In genomic region chr13:23518295-23518603, GRCm38 (mm10) we compare ENCODE assay signal across 8 mouse cellular contexts. TPM values are rescaled to one million over a fixed set of nuclear protein-coding genes. Genes with fewer than 3 reads are reported as not detected.
A peak's percentile ranks its signal among the peaks of the same experiment; 100 is the strongest.
DNase-seq lines count a peak whose midpoint lies in the region; ATAC-seq and TF ChIP-seq lines count a peak whose summit lies in the region.

No protein-coding gene starts in this region.

- ATAC-seq in heart, embryonic 13.5 days (ENCODE audit: extremely low read depth, insufficient number of reproducible peaks, low FRiP score, low TSS enrichment) = no peak
- no peak for ATAC-seq in forebrain, embryonic 16.5 days
- ATAC-seq in liver, embryonic 15.5 days (ENCODE audit: insufficient read depth) = no peak

- DNase-seq in heart, adult 9 months (ENCODE audit: low spot score in 2 of 2) = no peak
- no peak for DNase-seq in ES-E14 (ENCODE audit: low read depth, low spot score)
- DNase-seq in natural killer cell, adult 2 months (ENCODE audit: low spot score in 2 of 2) = no peak
- no peak for DNase-seq in thymus, postnatal 36 days
- DNase-seq in ovary, adult 18-20 months (ENCODE audit: low spot score) = no peak

- H3K27me3 ChIP-seq in heart, embryonic 13.5 days (replicated peaks) = no peaks in the 10 kb centered on the region
- H3K27me3 ChIP-seq in forebrain, embryonic 16.5 days (replicated peaks; ENCODE audit: control insufficient read depth, insufficient read depth, low read length) = no peaks in the 10 kb centered on the region
- no peaks in the 10 kb centered on the region for H3K27me3 ChIP-seq in liver, embryonic 15.5 days

- H3K9me3 ChIP-seq in heart, embryonic 13.5 days = no peaks in the 10 kb centered on the region
- H3K9me3 ChIP-seq in ES-E14 (ENCODE audit: control insufficient read depth, insufficient read depth, low read depth, low read length) = no peaks in the 10 kb centered on the region
- H3K9me3 ChIP-seq in forebrain, embryonic 16.5 days (ENCODE audit: control insufficient read depth, low read length) = no peaks in the 10 kb centered on the region
- H3K9me3 ChIP-seq in liver, embryonic 15.5 days (replicated peaks) = no peaks in the 10 kb centered on the region

- WGBS in heart, embryonic 13.5 days = under 1% methylated on average over 6 of the region's 6 CpGs
- 1% methylated on average over 6 of the region's 6 CpGs for WGBS in forebrain, embryonic 16.5 days
- under 1% methylated on average over 6 of the region's 6 CpGs for WGBS in liver, embryonic 15.5 days (ENCODE audit: insufficient replicate concordance)

- H3K27ac ChIP-seq in heart, embryonic 13.5 days (replicated peaks) = peak overlapping the region; percentile 62
- no peak overlapping the region for H3K27ac ChIP-seq in ES-E14 (ENCODE audit: insufficient read depth, low read depth, low read length, poor library complexity, severe bottlenecking)
- no peak overlapping the region for H3K27ac ChIP-seq in forebrain, embryonic 16.5 days (ENCODE audit: low read length)
- H3K27ac ChIP-seq in liver, embryonic 15.5 days (replicated peaks) = peak overlapping the region; percentile 84

- H3K4me3 ChIP-seq in heart, embryonic 13.5 days = peak overlapping the region; percentile 67
- peak overlapping the region; percentile 60 to 72 for H3K4me3 ChIP-seq in ES-E14 (ENCODE audit: insufficient read depth in 1 of 2, low read depth in 1 of 2, low read length in 2 of 2, poor library complexity in 1 of 2, severe bottlenecking in 1 of 2)
- H3K4me3 ChIP-seq in forebrain, embryonic 16.5 days (replicated peaks; ENCODE audit: low read length) = peak overlapping the region; percentile 54
- peak overlapping the region; percentile 62 for H3K4me3 ChIP-seq in liver, embryonic 15.5 days (replicated peaks)

- peaks cover 14% of the 10 kb centered on the region for H3K4me1 ChIP-seq in heart, embryonic 13.5 days
- peaks cover 0 to 8% of the 10 kb centered on the region in 2 experiments; a peak in 2 of 4 replicates for H3K4me1 ChIP-seq in ES-E14 (ENCODE audit: control insufficient read depth in 2 of 2, insufficient read depth in 2 of 2, low read length in 2 of 2, poor library complexity in 1 of 2)
- H3K4me1 ChIP-seq in forebrain, embryonic 16.5 days (replicated peaks; ENCODE audit: control insufficient read depth, insufficient read depth, low read length) = peaks cover 7% of the 10 kb centered on the region
- H3K4me1 ChIP-seq in liver, embryonic 15.5 days (replicated peaks) = peaks cover 38% of the 10 kb centered on the region

- no peaks in the 10 kb centered on the region for H3K36me3 ChIP-seq in heart, embryonic 13.5 days
- no peaks in the 10 kb centered on the region for H3K36me3 ChIP-seq in ES-E14 (ENCODE audit: control insufficient read depth, insufficient read depth, low read length, poor library complexity, severe bottlenecking)
- no peaks in the 10 kb centered on the region for H3K36me3 ChIP-seq in forebrain, embryonic 16.5 days (ENCODE audit: control insufficient read depth, insufficient read depth)
- H3K36me3 ChIP-seq in liver, embryonic 15.5 days (replicated peaks) = no peaks in the 10 kb centered on the region

- peak overlapping the region; percentile 95 for H3K4me2 ChIP-seq in heart, embryonic 13.5 days
- peak overlapping the region; percentile 72 for H3K4me2 ChIP-seq in forebrain, embryonic 16.5 days (ENCODE audit: low read length)
- H3K4me2 ChIP-seq in liver, embryonic 15.5 days = peak overlapping the region; percentile 89

- peak overlapping the region; percentile 75 for H3K9ac ChIP-seq in heart, embryonic 13.5 days
- H3K9ac ChIP-seq in ES-E14 (ENCODE audit: insufficient read depth, low read depth, low read length, poor library complexity, severe bottlenecking) = no peak overlapping the region; the same call in 1 of the 2 replicates
- no peak overlapping the region for H3K9ac ChIP-seq in forebrain, embryonic 16.5 days (replicated peaks; ENCODE audit: low read depth, low read length)
- H3K9ac ChIP-seq in liver, embryonic 15.5 days = peak overlapping the region; percentile 49

- in situ Hi-C loops in ES-E14 (cut with MboI; ENCODE audit: low sequenced_read_pairs in 2 of 2, unreplicated experiment in 2 of 2) = loop anchor here (5.0 to 25.0 kb wide), 3 partner anchors 86 to 206 kb away; no protein-coding TSS in a partner anchor

TF ChIP-seq in ES-E14, 5 proteins besides CTCF, POLR2A, EP300 and RAD21:
- TF ChIP-seq MAFK (IDR thresholded peaks at IDR 0.05; ENCODE audit: insufficient read depth, low read depth, low read length) = no peak
- TF ChIP-seq ZNF384 (IDR thresholded peaks at IDR 0.05; ENCODE audit: low read depth, low read length) = no peak
- no peak for TF ChIP-seq ZC3H11A (IDR thresholded peaks at IDR 0.05; ENCODE audit: borderline replicate concordance, low read depth, low read length)
- no peak for TF ChIP-seq HCFC1 (IDR thresholded peaks at IDR 0.05; ENCODE audit: borderline replicate concordance, insufficient read depth, low read length)
- TF ChIP-seq CHD2 (IDR thresholded peaks at IDR 0.05; ENCODE audit: low read depth, low read length) = no peak

RNA-seq across cellular contexts. Expression of gene Hist1h4h, which starts 12.6 kb away (rescaled TPM):
- polyA plus RNA-seq in heart, embryonic 13.5 days (2015; fragmentation: Nextera tagmentation; extraction: Ambion mirVana) = 6.3 and 7.2 TPM in 2 replicates
- total RNA-seq in ES-E14 (2012; rRNA removed) = 2,382 and 2,804 TPM in 2 replicates
- 2.9 and 4.6 TPM in 2 replicates for polyA plus RNA-seq in forebrain, embryonic 16.5 days (2015; fragmentation: Nextera tagmentation; extraction: Ambion mirVana)
- 4.6 and 7.0 TPM in 2 replicates for polyA plus RNA-seq in liver, embryonic 15.5 days (2015; fragmentation: Nextera tagmentation; extraction: Ambion mirVana)

RNA-seq across cellular contexts. Expression of gene Hist1h2af, which starts 15.5 kb away (rescaled TPM):
- polyA plus RNA-seq in heart, embryonic 13.5 days (2015; fragmentation: Nextera tagmentation; extraction: Ambion mirVana) = 2.0 and 3.0 TPM in 2 replicates
- total RNA-seq in ES-E14 (2012; rRNA removed) = 1,402 and 1,887 TPM in 2 replicates
- polyA plus RNA-seq in forebrain, embryonic 16.5 days (2015; fragmentation: Nextera tagmentation; extraction: Ambion mirVana) = not detected in 2 replicates
- polyA plus RNA-seq in liver, embryonic 15.5 days (2015; fragmentation: Nextera tagmentation; extraction: Ambion mirVana) = 8.3 and 9.7 TPM in 2 replicates

RNA-seq across cellular contexts. Expression of gene Hist1h3g, which starts 17.0 kb away (rescaled TPM):
- 4.1 and 5.5 TPM in 2 replicates for polyA plus RNA-seq in heart, embryonic 13.5 days (2015; fragmentation: Nextera tagmentation; extraction: Ambion mirVana)
- 436 and 621 TPM in 2 replicates for total RNA-seq in ES-E14 (2012; rRNA removed)
- polyA plus RNA-seq in forebrain, embryonic 16.5 days (2015; fragmentation: Nextera tagmentation; extraction: Ambion mirVana) = 1.5 and 3.2 TPM in 2 replicates
- polyA plus RNA-seq in liver, embryonic 15.5 days (2015; fragmentation: Nextera tagmentation; extraction: Ambion mirVana) = 9.4 and 11.7 TPM in 2 replicates

RNA-seq across cellular contexts. Expression of gene Hist1h2bh, which starts 24.9 kb away (rescaled TPM):
- 0.32 and 0.52 TPM in 2 replicates for polyA plus RNA-seq in heart, embryonic 13.5 days (2015; fragmentation: Nextera tagmentation; extraction: Ambion mirVana)
- total RNA-seq in ES-E14 (2012; rRNA removed) = 98.5 and 146 TPM in 2 replicates
- 0.23 and 0.47 TPM in 2 replicates for polyA plus RNA-seq in forebrain, embryonic 16.5 days (2015; fragmentation: Nextera tagmentation; extraction: Ambion mirVana)
- 1.5 and 1.6 TPM in 2 replicates for polyA plus RNA-seq in liver, embryonic 15.5 days (2015; fragmentation: Nextera tagmentation; extraction: Ambion mirVana)

RNA-seq across cellular contexts. Expression of gene Hist1h3f, which starts 25.6 kb away (rescaled TPM):
- polyA plus RNA-seq in heart, embryonic 13.5 days (2015; fragmentation: Nextera tagmentation; extraction: Ambion mirVana) = 0.28 and 0.48 TPM in 2 replicates
- total RNA-seq in ES-E14 (2012; rRNA removed) = 245 and 289 TPM in 2 replicates
- 0.30 and 0.61 TPM in 2 replicates for polyA plus RNA-seq in forebrain, embryonic 16.5 days (2015; fragmentation: Nextera tagmentation; extraction: Ambion mirVana)
- polyA plus RNA-seq in liver, embryonic 15.5 days (2015; fragmentation: Nextera tagmentation; extraction: Ambion mirVana) = 0.99 and 1.4 TPM in 2 replicates

Comparison
In these comparisons a context has a peak if more than half of its experiments do, and no peak if none do; other contexts are left out.
1. H3K27ac ChIP-seq: peak in heart, embryonic 13.5 days (single experiment) and liver, embryonic 15.5 days (single experiment); none in ES-E14 (single experiment) and forebrain, embryonic 16.5 days (single experiment).
2. H3K9ac ChIP-seq: peak in heart, embryonic 13.5 days (single experiment) and liver, embryonic 15.5 days (single experiment); none in ES-E14 (single experiment) and forebrain, embryonic 16.5 days (single experiment).
3. Peak in every context shown above with its lines, with median percentiles within 50 percentile points of each other: H3K4me2 ChIP-seq and H3K4me3 ChIP-seq.